Mouse (Mus musculus): ENCODE measurements around the gene Olfr323. TPM values are rescaled to one million over a fixed set of nuclear protein-coding genes. Genes with fewer than 3 reads are reported as not detected.
A peak's percentile ranks its signal among the peaks of the same experiment; 100 is the strongest.

Olfr323 gene
- total RNA-seq (2021), result not detected
- long read RNA-seq, experiment 1, result 0 reads
- long read RNA-seq, experiment 2, result 0 reads

GRCm38 (mm10) chr11:58630401-58630800 lies at the start of gene Olfr323:
Olfr323 (minus strand) TSS chr11:58630501.
- H3K27ac ChIP-seq, result no peak within 1 kb of the TSS
- intact Hi-C loops (cut with DNase I), result no loop called here
- no peak for TF ChIP-seq CTCF (IDR thresholded peaks at IDR 0.05)
- no peak within 1 kb of the TSS for H3K4me3 ChIP-seq
- DNase-seq (ENCODE audit: extremely low spot score in 1 of 2, low spot score in 2 of 2), result no peak

GRCm38 (mm10) chr11:58671825-58672224 lies 41.5 kb upstream of the Olfr323 start:
- no peak for DNase-seq (ENCODE audit: extremely low spot score in 1 of 2, low spot score in 2 of 2)
- intact Hi-C loops (cut with DNase I), result no loop called here
- TF ChIP-seq CTCF (IDR thresholded peaks at IDR 0.05), result no peak; the same call in 1 of the 2 replicates
- no peak overlapping the region for H3K27ac ChIP-seq
- no peak overlapping the region for H3K4me3 ChIP-seq

- peak; percentile 8; the same call in 1 of the 2 replicates for TF ChIP-seq CTCF (IDR thresholded peaks at IDR 0.05)
- intact Hi-C loops (cut with DNase I), result no loop called here
- Histone ChIP-seq H3K27ac (no peak overlapping the region), H3K4me3 (no peak overlapping the region)
- DNase-seq (ENCODE audit: extremely low spot score in 1 of 2, low spot score in 2 of 2), result no peak
These were observed 39.0 kb upstream of the Olfr323 start for GRCm38 (mm10) chr11:58669252-58669651.

- no peak within 1 kb of the TSS for H3K27ac ChIP-seq
- intact Hi-C loops (cut with DNase I), result no loop called here
- DNase-seq (ENCODE audit: extremely low spot score in 1 of 2, low spot score in 2 of 2), result no peak
- no peak for TF ChIP-seq CTCF (IDR thresholded peaks at IDR 0.05)
- H3K4me3 ChIP-seq, result no peak within 1 kb of the TSS
These were observed 28.3 kb upstream of the Olfr323 start, which contains the start of gene Olfr322 for GRCm38 (mm10) chr11:58658596-58658995. Olfr322 (plus strand) TSS chr11:58658782.

GRCm38 (mm10) chr11:58655151-58655550 lies 24.9 kb upstream of the Olfr323 start:
- intact Hi-C loops (cut with DNase I), result no loop called here
- Histone ChIP-seq H3K27ac (no peak overlapping the region), H3K4me3 (no peak overlapping the region)
- DNase-seq (ENCODE audit: extremely low spot score in 1 of 2, low spot score in 2 of 2), result no peak
- no peak for TF ChIP-seq CTCF (IDR thresholded peaks at IDR 0.05)

- DNase-seq (ENCODE audit: extremely low spot score in 1 of 2, low spot score in 2 of 2), result peak; percentile 25 to 31
- peak; percentile 63 for TF ChIP-seq CTCF (IDR thresholded peaks at IDR 0.05)
- no peak overlapping the region for H3K27ac ChIP-seq
- intact Hi-C loops (cut with DNase I), result no loop called here
- H3K4me3 ChIP-seq, result no peak overlapping the region
These were observed 13.0 kb upstream of the Olfr323 start for GRCm38 (mm10) chr11:58643350-58643749.

GRCm38 (mm10) chr11:58641638-58642358 lies 11.5 kb upstream of the Olfr323 start:
- TF ChIP-seq CTCF (IDR thresholded peaks at IDR 0.05), result no peak
- H3K27ac ChIP-seq, result no peak overlapping the region
- intact Hi-C loops (cut with DNase I), result no loop called here
- DNase-seq (ENCODE audit: extremely low spot score in 1 of 2, low spot score in 2 of 2), result no peak
- H3K4me3 ChIP-seq, result no peak overlapping the region

- intact Hi-C loops (cut with DNase I), result no loop called here
- TF ChIP-seq CTCF (IDR thresholded peaks at IDR 0.05), result no peak
These were observed 10.8 kb upstream of the Olfr323 start for GRCm38 (mm10) chr11:58641057-58641456.

GRCm38 (mm10) chr11:58640272-58640867 lies 10.1 kb upstream of the Olfr323 start, which contains the start of gene Trim58:
Trim58 (plus strand) TSS chr11:58640465.
- intact Hi-C loops (cut with DNase I), result no loop called here
- DNase-seq (ENCODE audit: extremely low spot score in 1 of 2, low spot score in 2 of 2), result no peak
- TF ChIP-seq CTCF (IDR thresholded peaks at IDR 0.05), result no peak
- no peak within 1 kb of the TSS for H3K27ac ChIP-seq
- peak within 1 kb of the TSS; percentile 46 for H3K4me3 ChIP-seq

More at GRCm38 (mm10) chr11:58641057-58641456, 10.8 kb upstream of the Olfr323 start:
- DNase-seq (ENCODE audit: extremely low spot score in 1 of 2, low spot score in 2 of 2), result no peak
- no peak overlapping the region for H3K27ac ChIP-seq
- no peak overlapping the region for H3K4me3 ChIP-seq

GRCm38 (mm10) chr11:58638176-58638701 lies 7.9 kb upstream of the Olfr323 start:
- no peak for DNase-seq (ENCODE audit: extremely low spot score in 1 of 2, low spot score in 2 of 2)
- intact Hi-C loops (cut with DNase I), result no loop called here
- Histone ChIP-seq H3K27ac (no peak overlapping the region), H3K4me3 (no peak overlapping the region)
- no peak for TF ChIP-seq CTCF (IDR thresholded peaks at IDR 0.05)

GRCm38 (mm10) chr11:58636376-58636977 lies 6.2 kb upstream of the Olfr323 start:
- peak; percentile 74 for TF ChIP-seq CTCF (IDR thresholded peaks at IDR 0.05)
- Histone ChIP-seq H3K4me3 (no peak overlapping the region), H3K27ac (no peak overlapping the region)
- intact Hi-C loops (cut with DNase I), result loop anchor here (2.0 kb wide), 1 partner anchor 234 kb away; no protein-coding TSS in a partner anchor
- DNase-seq (ENCODE audit: extremely low spot score in 1 of 2, low spot score in 2 of 2), result peak; percentile 41 to 47

GRCm38 (mm10) chr11:58634878-58635277 lies 4.6 kb upstream of the Olfr323 start:
- intact Hi-C loops (cut with DNase I), result no loop called here
- no peak overlapping the region for H3K27ac ChIP-seq
- DNase-seq (ENCODE audit: extremely low spot score in 1 of 2, low spot score in 2 of 2), result no peak
- H3K4me3 ChIP-seq, result no peak overlapping the region
- TF ChIP-seq CTCF (IDR thresholded peaks at IDR 0.05), result no peak
